Mouse (Mus musculus) lung, adult 2 months (tissue): ENCODE results near the gene Rhof.

Experiments used
- CTCF ChIP-seq: fragments of 200-500 bp; IDR thresholded peaks from 2 replicates; pipeline ENCODE4 v1.5.1; 2011; ENCODE audit warnings: mild to moderate bottlenecking, low read length, control low read depth; ENCODE audit not compliant: insufficient read depth
- POLR2A ChIP-seq: fragments of 200-500 bp; IDR thresholded peaks from 2 replicates; pipeline ENCODE4 v1.6.1; 2011; ENCODE audit warnings: low read depth, mild to moderate bottlenecking, control low read depth, low read length, borderline replicate concordance; ENCODE audit errors: extremely low read depth

DNA sequence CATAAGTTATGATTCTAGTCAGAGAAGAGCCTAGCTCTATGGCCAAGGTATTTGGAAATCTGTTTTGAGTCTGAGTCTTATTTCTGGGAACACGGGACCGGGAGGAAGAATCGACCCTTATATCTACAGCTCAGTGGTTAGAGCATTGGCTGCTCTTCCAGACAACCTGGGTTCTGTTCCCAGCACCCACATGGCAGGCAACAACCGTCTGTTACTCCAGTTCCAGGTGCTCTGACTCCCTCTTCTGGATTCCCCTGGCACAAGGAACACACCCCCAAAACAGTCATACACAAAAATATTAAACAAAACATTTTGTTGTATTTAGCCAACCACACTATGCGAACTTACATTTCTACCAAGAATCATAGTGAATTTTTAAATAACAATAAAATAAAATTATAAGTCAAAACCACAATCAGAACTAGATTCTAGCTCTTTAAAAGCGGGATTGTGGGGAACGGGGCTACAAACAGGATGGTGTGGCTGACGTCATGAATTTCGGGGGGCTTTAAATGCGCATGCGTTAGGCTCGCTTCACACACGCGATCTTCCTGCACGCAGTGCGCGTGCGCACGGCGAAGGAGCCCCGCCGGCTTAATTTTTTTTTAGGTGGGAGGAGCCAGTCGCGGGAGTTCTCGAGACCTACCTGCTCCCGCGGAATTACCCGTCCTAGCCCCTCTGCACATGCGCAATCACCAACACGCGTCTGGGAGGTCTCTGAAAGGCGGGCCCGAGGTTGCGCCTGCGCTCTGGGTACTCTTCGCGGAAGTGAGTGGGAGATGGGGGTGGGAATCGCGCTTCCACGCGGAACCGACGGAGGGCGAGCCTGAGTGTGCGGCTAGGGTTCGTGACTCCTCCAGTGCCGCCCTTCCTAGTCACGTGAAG is 74.9 kb downstream of the Rhof start:
- peak; percentile 93; the same call in 1 of the 2 replicates for TF ChIP-seq POLR2A
- peak; percentile 40; the same call in 1 of the 2 replicates for TF ChIP-seq CTCF
